Mouse (Mus musculus): ENCODE measurements around the gene Aldh3a2. TPM values are rescaled to one million over a fixed set of nuclear protein-coding genes. Genes with fewer than 3 reads are reported as not detected.
A peak's percentile ranks its signal among the peaks of the same experiment; 100 is the strongest.

The Aldh3a2 gene
- polyA plus RNA-seq, 1 experiment = 27.3 TPM

DNA sequence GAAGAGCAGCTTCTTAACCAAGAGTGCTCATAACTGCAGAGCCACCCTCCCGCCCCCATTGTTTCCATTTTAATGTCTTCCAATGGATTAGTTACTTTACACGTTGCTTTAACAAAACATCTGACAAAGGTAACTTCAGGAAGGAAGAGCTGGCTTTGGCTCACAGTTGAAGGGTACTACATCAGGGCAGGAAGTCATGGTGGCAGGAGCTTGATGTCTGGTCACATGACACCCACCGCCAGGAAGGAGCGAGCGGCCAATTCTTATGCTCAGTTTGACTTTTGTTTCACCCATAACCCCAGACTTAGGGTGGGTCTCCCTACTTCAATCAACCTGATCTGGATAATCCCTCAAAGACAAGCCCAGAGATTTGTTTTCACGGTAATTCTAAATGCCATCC lies 8.2 kb downstream of the Aldh3a2 start:
- no peak overlapping the region for H3K27ac ChIP-seq (ENCODE audit: insufficient read depth, low read length)
- peaks cover 53% of the 10 kb centered on the region for H3K36me3 ChIP-seq (ENCODE audit: control insufficient read depth, insufficient read depth, low read length)
- no peaks in the 10 kb centered on the region for H3K27me3 ChIP-seq (ENCODE audit: control insufficient read depth, insufficient read depth, low read length)
- no peak overlapping the region for H3K4me3 ChIP-seq (ENCODE audit: extremely low read depth, insufficient read depth, insufficient read length)
- 95% methylated on average over 6 of the region's 6 CpGs for WGBS
- H3K4me1 ChIP-seq (ENCODE audit: control insufficient read depth, insufficient read depth, insufficient read length) = no peaks in the 10 kb centered on the region
- DNase-seq (ENCODE audit: low read depth in 1 of 2, low spot score in 2 of 2) = no peak
- no peak for TF ChIP-seq CTCF (IDR thresholded peaks at IDR 0.05; ENCODE audit: extremely low read depth, insufficient read depth, insufficient read length, insufficient replicate concordance)
- TF ChIP-seq POLR2A (IDR thresholded peaks at IDR 0.05; ENCODE audit: low read depth, low read length) = no peak

DNA sequence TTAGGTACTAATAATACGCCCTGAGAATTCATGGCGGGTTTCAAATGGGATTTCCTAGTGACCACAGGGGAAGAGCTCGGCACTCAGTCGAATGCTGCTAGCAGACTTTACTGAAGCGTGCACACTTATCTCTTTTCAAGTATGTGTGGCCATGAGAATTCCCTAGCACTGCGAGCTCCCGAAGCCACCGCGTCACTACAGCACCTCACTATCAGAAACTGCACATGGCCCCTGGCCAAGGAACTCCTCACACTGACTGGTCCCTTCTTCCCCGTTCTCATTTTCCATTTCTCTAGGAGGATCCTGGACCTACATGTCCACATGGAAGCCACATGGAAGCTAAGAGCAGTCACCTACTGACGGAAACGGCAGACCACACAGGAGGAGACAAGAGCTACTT lies 14.5 kb downstream of the Aldh3a2 start:
- Histone ChIP-seq H3K4me1 (ENCODE audit: control insufficient read depth, insufficient read depth, insufficient read length) (no peaks in the 10 kb centered on the region), H3K36me3 (ENCODE audit: control insufficient read depth, insufficient read depth, low read length) (peaks cover 51% of the 10 kb centered on the region), H3K27ac (ENCODE audit: insufficient read depth, low read length) (no peak overlapping the region), H3K4me3 (ENCODE audit: extremely low read depth, insufficient read depth, insufficient read length) (no peak overlapping the region), H3K27me3 (ENCODE audit: control insufficient read depth, insufficient read depth, low read length) (no peaks in the 10 kb centered on the region)
- TF ChIP-seq CTCF (IDR thresholded peaks at IDR 0.05; ENCODE audit: extremely low read depth, insufficient read depth, insufficient read length, insufficient replicate concordance) (no peak), POLR2A (IDR thresholded peaks at IDR 0.05; ENCODE audit: low read depth, low read length) (no peak)
- 91% methylated on average over 12 of the region's 12 CpGs for WGBS
- DNase-seq (ENCODE audit: low read depth in 1 of 2, low spot score in 2 of 2) = no peak

DNA sequence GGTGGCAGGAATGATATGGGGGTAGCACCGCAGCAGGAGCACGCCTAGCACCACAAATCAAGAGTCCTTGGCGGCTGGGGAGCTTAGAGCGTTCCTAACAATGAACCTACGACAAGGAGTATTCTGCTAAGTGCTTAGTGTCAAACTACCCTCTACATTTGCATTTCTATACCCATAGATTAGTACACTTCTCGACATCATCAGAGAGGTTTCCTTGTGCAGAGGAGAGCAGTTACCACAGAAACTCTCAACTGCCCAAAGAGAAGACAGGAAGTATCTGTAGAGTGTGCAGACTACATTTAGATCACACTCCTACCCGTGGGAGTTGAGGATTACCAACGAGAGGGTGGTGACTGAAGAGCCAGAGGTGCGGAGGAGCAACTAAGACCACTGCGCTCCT lies 15.5 kb downstream of the Aldh3a2 start:
- H3K36me3 ChIP-seq (ENCODE audit: control insufficient read depth, insufficient read depth, low read length) = peaks cover 46% of the 10 kb centered on the region
- H3K4me1 ChIP-seq (ENCODE audit: control insufficient read depth, insufficient read depth, insufficient read length) = no peaks in the 10 kb centered on the region
- no peak for DNase-seq (ENCODE audit: low read depth in 1 of 2, low spot score in 2 of 2)
- 73% methylated on average over 10 of the region's 10 CpGs for WGBS
- no peak for TF ChIP-seq POLR2A (IDR thresholded peaks at IDR 0.05; ENCODE audit: low read depth, low read length)
- TF ChIP-seq CTCF (IDR thresholded peaks at IDR 0.05; ENCODE audit: extremely low read depth, insufficient read depth, insufficient read length, insufficient replicate concordance) = no peak
- H3K4me3 ChIP-seq (ENCODE audit: extremely low read depth, insufficient read depth, insufficient read length) = no peak overlapping the region
- no peak overlapping the region for H3K27ac ChIP-seq (ENCODE audit: insufficient read depth, low read length)
- H3K27me3 ChIP-seq (ENCODE audit: control insufficient read depth, insufficient read depth, low read length) = no peaks in the 10 kb centered on the region

DNA sequence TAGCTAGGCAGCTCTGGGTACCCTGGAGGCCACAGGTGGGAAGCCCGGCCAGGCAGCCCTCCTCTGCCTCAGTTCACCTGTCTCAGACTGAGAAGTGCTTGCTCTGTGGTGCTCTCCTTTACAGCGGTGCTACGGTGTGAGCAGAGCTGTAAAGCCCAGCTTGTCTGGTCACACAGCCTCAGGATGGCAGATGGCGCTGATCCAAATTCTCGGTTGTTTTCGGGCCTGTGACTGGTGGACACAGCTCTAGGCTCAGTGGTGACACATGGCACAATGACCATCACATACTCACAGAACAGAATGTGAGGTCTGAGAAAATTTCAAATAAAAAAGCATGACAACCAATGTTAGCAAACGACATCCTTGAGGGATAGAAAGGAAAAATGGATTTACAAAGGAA lies 22.9 kb downstream of the Aldh3a2 start:
- H3K4me3 ChIP-seq (ENCODE audit: extremely low read depth, insufficient read depth, insufficient read length) = no peak overlapping the region
- H3K36me3 ChIP-seq (ENCODE audit: control insufficient read depth, insufficient read depth, low read length) = peaks cover 27% of the 10 kb centered on the region
- H3K27ac ChIP-seq (ENCODE audit: insufficient read depth, low read length) = no peak overlapping the region
- TF ChIP-seq POLR2A (IDR thresholded peaks at IDR 0.05; ENCODE audit: low read depth, low read length) (no peak), CTCF (IDR thresholded peaks at IDR 0.05; ENCODE audit: extremely low read depth, insufficient read depth, insufficient read length, insufficient replicate concordance) (no peak)
- 92% methylated on average over 7 of the region's 7 CpGs for whole genome bisulfite sequencing
- no peaks in the 10 kb centered on the region for H3K27me3 ChIP-seq (ENCODE audit: control insufficient read depth, insufficient read depth, low read length)
- H3K4me1 ChIP-seq (ENCODE audit: control insufficient read depth, insufficient read depth, insufficient read length) = no peaks in the 10 kb centered on the region
- no peak for DNase-seq (ENCODE audit: low read depth in 1 of 2, low spot score in 2 of 2)

DNA sequence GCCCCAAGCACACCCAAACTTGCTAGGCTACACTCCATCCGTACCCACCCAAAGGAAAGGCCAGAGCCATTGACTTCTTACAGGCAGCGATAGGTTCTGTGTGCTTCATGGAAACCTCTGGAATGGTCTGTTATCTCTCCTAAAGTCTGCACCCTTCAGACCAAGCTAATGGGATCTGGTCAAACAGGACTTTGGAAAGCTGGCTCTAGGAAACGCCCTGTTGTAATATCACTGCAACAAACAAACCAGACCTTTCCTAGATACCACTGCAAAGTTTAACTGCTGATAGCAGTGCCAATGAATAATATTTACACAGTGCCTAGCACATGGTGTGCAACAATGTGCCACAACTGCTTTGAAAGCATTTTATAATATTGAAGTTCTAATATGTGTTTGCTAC lies 31.2 kb downstream of the Aldh3a2 start:
- no peak overlapping the region for H3K4me3 ChIP-seq (ENCODE audit: extremely low read depth, insufficient read depth, insufficient read length)
- TF ChIP-seq POLR2A (IDR thresholded peaks at IDR 0.05; ENCODE audit: low read depth, low read length) = no peak
- TF ChIP-seq CTCF (IDR thresholded peaks at IDR 0.05; ENCODE audit: extremely low read depth, insufficient read depth, insufficient read length, insufficient replicate concordance) = no peak
- 89% methylated on average over 3 of the region's 3 CpGs for WGBS
- DNase-seq (ENCODE audit: low read depth in 1 of 2, low spot score in 2 of 2) = no peak
- H3K36me3 ChIP-seq (ENCODE audit: control insufficient read depth, insufficient read depth, low read length) = no peaks in the 10 kb centered on the region
- no peaks in the 10 kb centered on the region for H3K4me1 ChIP-seq (ENCODE audit: control insufficient read depth, insufficient read depth, insufficient read length)
- H3K27me3 ChIP-seq (ENCODE audit: control insufficient read depth, insufficient read depth, low read length) = no peaks in the 10 kb centered on the region
- H3K27ac ChIP-seq (ENCODE audit: insufficient read depth, low read length) = no peak overlapping the region

DNA sequence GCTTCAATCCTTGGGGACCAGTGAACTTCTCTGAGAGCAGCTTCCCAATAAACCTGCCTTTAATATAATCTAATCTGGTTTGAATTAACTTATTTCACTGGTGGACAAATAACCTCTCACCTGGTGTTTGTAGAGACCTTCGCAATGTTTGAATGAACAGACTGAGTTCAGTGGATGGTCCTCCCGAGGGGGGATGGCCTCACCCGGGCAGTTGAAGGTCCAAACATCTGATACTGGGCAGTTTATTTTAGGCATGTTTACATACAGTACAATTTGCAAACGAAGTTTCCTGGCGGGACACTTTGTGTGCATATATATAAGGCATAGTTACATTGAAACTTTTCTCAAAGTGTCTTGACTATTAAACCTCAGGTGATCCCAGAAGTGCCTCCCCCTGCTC lies 33.1 kb downstream of the Aldh3a2 start:
- no peaks in the 10 kb centered on the region for H3K36me3 ChIP-seq (ENCODE audit: control insufficient read depth, insufficient read depth, low read length)
- H3K27me3 ChIP-seq (ENCODE audit: control insufficient read depth, insufficient read depth, low read length) = no peaks in the 10 kb centered on the region
- TF ChIP-seq POLR2A (IDR thresholded peaks at IDR 0.05; ENCODE audit: low read depth, low read length) (no peak), CTCF (IDR thresholded peaks at IDR 0.05; ENCODE audit: extremely low read depth, insufficient read depth, insufficient read length, insufficient replicate concordance) (no peak)
- DNase-seq (ENCODE audit: low read depth in 1 of 2, low spot score in 2 of 2) = no peak
- 65% methylated on average over 5 of the region's 5 CpGs for WGBS
- H3K27ac ChIP-seq (ENCODE audit: insufficient read depth, low read length) = no peak overlapping the region
- H3K4me1 ChIP-seq (ENCODE audit: control insufficient read depth, insufficient read depth, insufficient read length) = no peaks in the 10 kb centered on the region
- no peak overlapping the region for H3K4me3 ChIP-seq (ENCODE audit: extremely low read depth, insufficient read depth, insufficient read length)

DNA sequence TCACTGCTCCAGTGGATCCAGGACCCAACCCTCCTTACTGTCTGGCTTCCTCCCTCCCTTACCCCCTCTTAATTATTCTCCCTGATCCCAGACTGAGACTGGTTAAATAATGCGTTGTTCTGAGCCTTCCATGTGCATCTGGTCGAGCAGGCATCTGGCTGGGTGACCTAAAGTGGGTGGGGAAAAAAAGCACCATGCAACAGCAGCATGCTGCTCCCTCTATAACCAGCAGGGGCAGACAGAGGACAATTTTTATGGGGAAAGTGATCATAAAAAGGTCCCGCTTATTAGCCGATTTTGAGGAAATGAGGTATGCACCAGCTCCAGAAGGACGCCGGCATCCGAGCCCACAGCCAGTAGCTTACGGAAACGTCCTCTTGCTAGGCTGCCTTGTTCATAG lies 35.9 kb downstream of the Aldh3a2 start:
- under 1% methylated on average over 9 of the region's 9 CpGs for WGBS
- Histone ChIP-seq H3K4me3 (ENCODE audit: extremely low read depth, insufficient read depth, insufficient read length) (no peak overlapping the region), H3K27ac (ENCODE audit: insufficient read depth, low read length) (no peak overlapping the region), H3K27me3 (ENCODE audit: control insufficient read depth, insufficient read depth, low read length) (no peaks in the 10 kb centered on the region), H3K4me1 (ENCODE audit: control insufficient read depth, insufficient read depth, insufficient read length) (no peaks in the 10 kb centered on the region), H3K36me3 (ENCODE audit: control insufficient read depth, insufficient read depth, low read length) (no peaks in the 10 kb centered on the region)
- TF ChIP-seq CTCF (IDR thresholded peaks at IDR 0.05; ENCODE audit: extremely low read depth, insufficient read depth, insufficient read length, insufficient replicate concordance) (peak; percentile 23; the same call in 1 of the 2 replicates), POLR2A (IDR thresholded peaks at IDR 0.05; ENCODE audit: low read depth, low read length) (no peak)
- DNase-seq (ENCODE audit: low read depth in 1 of 2, low spot score in 2 of 2) = peak; percentile 12 to 36
